13 mouse cellular contexts compared by ENCODE assay signal in the genomic region with DNA sequence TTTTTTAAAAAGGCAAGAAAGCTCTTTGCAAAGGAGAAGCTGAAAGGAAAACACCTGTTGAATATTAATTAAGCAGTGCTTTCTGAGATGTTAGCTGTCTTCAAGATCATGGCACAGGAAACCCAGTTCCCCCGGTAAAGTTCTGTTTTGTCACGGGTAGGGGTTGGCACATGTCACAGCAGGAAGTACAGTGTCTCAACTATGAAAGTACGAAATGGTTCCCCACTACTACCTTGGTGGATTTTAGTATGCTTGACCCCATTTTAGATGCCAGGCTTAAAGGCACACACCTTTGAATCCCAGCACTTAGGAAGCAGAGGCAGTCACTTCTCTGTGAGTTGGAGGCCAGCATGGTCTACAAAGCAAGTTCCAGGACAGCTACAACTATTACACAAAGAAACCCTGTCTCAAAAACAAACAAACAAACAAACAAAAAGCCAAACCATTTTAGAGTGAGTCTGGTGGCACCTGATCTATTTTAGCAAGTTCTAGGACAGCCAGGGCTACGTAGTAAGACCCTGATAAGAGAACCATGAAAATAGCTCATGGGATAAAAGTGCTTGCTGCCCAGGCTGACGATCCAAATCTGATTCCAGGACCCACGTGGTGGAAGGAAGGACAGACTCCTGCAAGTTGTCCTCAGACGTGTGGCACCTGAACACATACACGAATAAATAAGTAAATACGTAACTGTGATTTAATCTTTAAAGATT. TPM values are rescaled to one million over a fixed set of nuclear protein-coding genes. Genes with fewer than 3 reads are reported as not detected.
DNase-seq lines count a peak whose midpoint lies in the region; ATAC-seq and TF ChIP-seq lines count a peak whose summit lies in the region.
"Had no signal": no experiment of that assay in that cellular context is flagged by ENCODE, and none has a peak within 500 bp of the region (broad histone marks: within the 10 kb centered on the region; RNA-seq: fewer than 3 reads in every experiment).

No protein-coding gene starts in this region.

- peak overlapping the region; percentile 45 for H3K4me2 ChIP-seq in intestine, postnatal 0 days (replicated peaks; ENCODE audit: low read depth)
- no peak overlapping the region for H3K4me2 ChIP-seq in forebrain, embryonic 14.5 days (ENCODE audit: low read length)
- H3K4me2 ChIP-seq in hindbrain, embryonic 12.5 days (replicated peaks) = no peak overlapping the region
- H3K4me2 ChIP-seq: limb, embryonic 13.5 days had no signal

- TF ChIP-seq CTCF in kidney, adult 2 months (conservative IDR thresholded peaks at IDR 0.05; ENCODE audit: insufficient read depth, insufficient read length, low read depth, low read length) = no peak
- TF ChIP-seq CTCF in intestine, postnatal 0 days (IDR thresholded peaks at IDR 0.05; ENCODE audit: low read depth) = no peak

- 33% methylated on average over 9 of the region's 9 CpGs for WGBS in kidney, adult 2 months
- WGBS in intestine, postnatal 0 days = 35% methylated on average over 9 of the region's 9 CpGs
- 58% methylated on average over 9 of the region's 9 CpGs for WGBS in forebrain, embryonic 14.5 days
- 75% methylated on average over 9 of the region's 9 CpGs for WGBS in hindbrain, embryonic 12.5 days

- DNase-seq in kidney, adult 2 months = no peak
- DNase-seq in kidney, postnatal 10 days = no peak
- DNase-seq in A20 (ENCODE audit: low read depth, low spot score) = peak; percentile 17
- no peak for DNase-seq in layer of hippocampus, postnatal 10 days (ENCODE audit: low spot score in 2 of 2)
- DNase-seq in forebrain, embryonic 14.5 days (ENCODE audit: low spot score) = no peak
- DNase-seq: cerebellum, adult 2 months; lung, postnatal 4 days had no signal

- ATAC-seq in activated CD4-positive, CD25-positive, alpha-beta regulatory T cell, adult 4 months = peak; percentile 82
- ATAC-seq in intestine, postnatal 0 days = no peak
- ATAC-seq in forebrain, embryonic 14.5 days = no peak
- ATAC-seq in hindbrain, embryonic 12.5 days (ENCODE audit: low FRiP score) = no peak

- no peak for TF ChIP-seq POLR2A in kidney, adult 2 months (IDR thresholded peaks at IDR 0.05; ENCODE audit: low read depth, low read length)

- peaks cover 24% of the 10 kb centered on the region for H3K4me1 ChIP-seq in kidney, adult 2 months (ENCODE audit: control insufficient read depth, insufficient read depth, low read length)
- no peaks in the 10 kb centered on the region for H3K4me1 ChIP-seq in intestine, postnatal 0 days (replicated peaks; ENCODE audit: control insufficient read depth, insufficient read depth, low read length)
- 0 out of 2 replicates have a peak, but pooled peaks cover 4% of the 10 kb centered on the region for H3K4me1 ChIP-seq in forebrain, embryonic 14.5 days (ENCODE audit: control insufficient read depth, insufficient read depth, low read length)
- H3K4me1 ChIP-seq in hindbrain, embryonic 12.5 days = peaks cover 9% of the 10 kb centered on the region

- H3K27ac ChIP-seq in kidney, adult 2 months (ENCODE audit: insufficient read depth, low read depth, low read length) = peak overlapping the region; percentile 87
- H3K27ac ChIP-seq in intestine, postnatal 0 days (ENCODE audit: low read depth, low read length) = peak overlapping the region; percentile 68
- H3K27ac ChIP-seq in forebrain, embryonic 14.5 days (ENCODE audit: low read depth, low read length) = no peak overlapping the region
- no peak overlapping the region for H3K27ac ChIP-seq in hindbrain, embryonic 12.5 days
- H3K27ac ChIP-seq: embryonic facial prominence, embryonic 10.5 days; hindbrain, embryonic 10.5 days; limb, embryonic 13.5 days had no signal

- H3K4me3 ChIP-seq in kidney, adult 2 months (ENCODE audit: insufficient read depth, low read depth, low read length) = no peak overlapping the region
- H3K4me3 ChIP-seq in intestine, postnatal 0 days (ENCODE audit: low read depth, low read length) = no peak overlapping the region
- no peak overlapping the region for H3K4me3 ChIP-seq in forebrain, embryonic 14.5 days (ENCODE audit: low read depth, low read length)
- H3K4me3 ChIP-seq in hindbrain, embryonic 12.5 days = no peak overlapping the region
- H3K4me3 ChIP-seq: embryonic facial prominence, embryonic 10.5 days; hindbrain, embryonic 10.5 days; limb, embryonic 13.5 days had no signal

- no peaks in the 10 kb centered on the region for H3K36me3 ChIP-seq in kidney, adult 2 months (ENCODE audit: control insufficient read depth, insufficient read depth, low read length)
- peaks cover 4% of the 10 kb centered on the region; the same call in 1 of the 2 replicates for H3K36me3 ChIP-seq in intestine, postnatal 0 days (ENCODE audit: control insufficient read depth, insufficient read depth)
- H3K36me3 ChIP-seq in forebrain, embryonic 14.5 days (ENCODE audit: control insufficient read depth, insufficient read depth, low read length) = no peaks in the 10 kb centered on the region
- H3K36me3 ChIP-seq in hindbrain, embryonic 12.5 days = no peaks in the 10 kb centered on the region
- H3K36me3 ChIP-seq: embryonic facial prominence, embryonic 10.5 days; hindbrain, embryonic 10.5 days; limb, embryonic 13.5 days had no signal

- no peak overlapping the region for H3K9ac ChIP-seq in intestine, postnatal 0 days (ENCODE audit: low read depth, low read length)
- no peak overlapping the region for H3K9ac ChIP-seq in forebrain, embryonic 14.5 days (ENCODE audit: low read length)
- H3K9ac ChIP-seq in hindbrain, embryonic 12.5 days = no peak overlapping the region
- H3K9ac ChIP-seq: limb, embryonic 13.5 days had no signal

- no peaks in the 10 kb centered on the region for H3K27me3 ChIP-seq in kidney, adult 2 months (replicated peaks; ENCODE audit: control insufficient read depth, insufficient read depth, low read length)
- H3K27me3 ChIP-seq in intestine, postnatal 0 days (replicated peaks; ENCODE audit: control insufficient read depth, insufficient read depth, low read length) = no peaks in the 10 kb centered on the region
- H3K27me3 ChIP-seq in forebrain, embryonic 14.5 days (replicated peaks; ENCODE audit: control insufficient read depth, insufficient read depth, low read length) = no peaks in the 10 kb centered on the region
- H3K27me3 ChIP-seq in hindbrain, embryonic 12.5 days = no peaks in the 10 kb centered on the region
- H3K27me3 ChIP-seq: limb, embryonic 13.5 days had no signal

- no peaks in the 10 kb centered on the region for H3K9me3 ChIP-seq in intestine, postnatal 0 days (ENCODE audit: control insufficient read depth)
- H3K9me3 ChIP-seq in forebrain, embryonic 14.5 days (replicated peaks; ENCODE audit: control insufficient read depth, low read length) = no peaks in the 10 kb centered on the region
- H3K9me3 ChIP-seq in hindbrain, embryonic 12.5 days (replicated peaks) = no peaks in the 10 kb centered on the region
- H3K9me3 ChIP-seq: embryonic facial prominence, embryonic 10.5 days; hindbrain, embryonic 10.5 days; limb, embryonic 13.5 days had no signal

RNA-seq across cellular contexts. Expression of a gene that starts 3.6 kb away (rescaled TPM):
- polyA plus RNA-seq in kidney, adult 2 months (2012; rRNA removed) = 115 and 124 TPM in 2 replicates
- polyA plus RNA-seq in activated CD4-positive, CD25-positive, alpha-beta regulatory T cell, adult 4 months (2017; shearing (Covaris generic)) = 10 to 100 TPM; 33.3 to 40.7 TPM
- polyA plus RNA-seq in intestine, postnatal 0 days (2015; fragmentation: Nextera tagmentation; extraction: Ambion mirVana) = 73.5 and 86.6 TPM in 2 replicates
- total RNA-seq in layer of hippocampus, postnatal 10 days (2021) = 1 to 10 TPM; 2.9 to 3.7 TPM
- polyA plus RNA-seq in forebrain, embryonic 14.5 days (2014; fragmentation: Nextera tagmentation; extraction: Ambion mirVana) = 2.4 and 3.5 TPM in 2 replicates
- polyA plus RNA-seq in hindbrain, embryonic 12.5 days (2016; fragmentation: Nextera tagmentation; extraction: Ambion mirVana) = 8.5 and 9.1 TPM in 2 replicates

Comparison
In these comparisons a context has a peak if more than half of its experiments do, and no peak if none do; other contexts are left out.
1. H3K27ac ChIP-seq: peak in kidney, adult 2 months (single experiment) and intestine, postnatal 0 days (single experiment); none in forebrain, embryonic 14.5 days (single experiment) and hindbrain, embryonic 12.5 days (single experiment).